Mouse (Mus musculus) E14TG2a.4 (cell line): ENCODE measurements around the gene Il9r.
A peak's percentile ranks its signal among the peaks of the same experiment; 100 is the strongest.

ENCODE experiments used
- H3K27me3 ChIP-seq: 2 replicates; pipeline ENCODE4 v1.6.1; 2014; ENCODE audit warnings: low read length, control low read depth; ENCODE audit not compliant: insufficient read depth
- H3K36me3 ChIP-seq: 2 replicates; pipeline ENCODE4 v1.6.1; 2014; ENCODE audit warnings: low read length, control low read depth; ENCODE audit not compliant: insufficient read depth
- H3K4me1 ChIP-seq: replicated peaks from 2 replicates; pipeline ENCODE4 v1.6.1; 2014; ENCODE audit warnings: low read depth, low read length, control low read depth
- H3K4me3 ChIP-seq: replicated peaks from 2 replicates; pipeline ENCODE4 v1.5.1; 2014; ENCODE audit warnings: mild to moderate bottlenecking, low read length
- H3K9me3 ChIP-seq: 2 replicates; pipeline ENCODE4 v1.6.1; 2014; ENCODE audit warnings: low read length, control low read depth
- CTCF ChIP-seq: conservative IDR thresholded peaks from 2 replicates; pipeline ENCODE4 v1.5.1; 2014; ENCODE audit warnings: low read length
- NANOG ChIP-seq: IDR thresholded peaks from 2 replicates; pipeline ENCODE4 v1.6.1; 2014; ENCODE audit warnings: borderline replicate concordance, low read length, mixed read lengths
- POU5F1 ChIP-seq: IDR thresholded peaks from 2 replicates; pipeline ENCODE4 v1.6.1; 2014; ENCODE audit warnings: low read length, borderline replicate concordance

The Il9r gene

GRCm38 (mm10) chr11:32197766-32198165 lies 2.3 kb downstream of the Il9r start:
- Histone ChIP-seq H3K36me3 (no peaks in the 10 kb centered on the region), H3K9me3 (no peaks in the 10 kb centered on the region), H3K4me3 (no peak overlapping the region), H3K27me3 (peaks cover 33% of the 10 kb centered on the region), H3K4me1 (peaks cover 32% of the 10 kb centered on the region)
- TF ChIP-seq CTCF = no peak
- no peak for TF ChIP-seq NANOG
- TF ChIP-seq POU5F1 = no peak

- H3K4me3 ChIP-seq = no peak overlapping the region
- no peaks in the 10 kb centered on the region for H3K36me3 ChIP-seq
- H3K4me1 ChIP-seq = peaks cover 32% of the 10 kb centered on the region
- TF ChIP-seq CTCF (no peak), NANOG (no peak), POU5F1 (no peak)
- H3K9me3 ChIP-seq = no peaks in the 10 kb centered on the region
- peaks cover 28% of the 10 kb centered on the region for H3K27me3 ChIP-seq
These were observed 3.4 kb downstream of the Il9r start for GRCm38 (mm10) chr11:32196727-32197126.

DNA sequence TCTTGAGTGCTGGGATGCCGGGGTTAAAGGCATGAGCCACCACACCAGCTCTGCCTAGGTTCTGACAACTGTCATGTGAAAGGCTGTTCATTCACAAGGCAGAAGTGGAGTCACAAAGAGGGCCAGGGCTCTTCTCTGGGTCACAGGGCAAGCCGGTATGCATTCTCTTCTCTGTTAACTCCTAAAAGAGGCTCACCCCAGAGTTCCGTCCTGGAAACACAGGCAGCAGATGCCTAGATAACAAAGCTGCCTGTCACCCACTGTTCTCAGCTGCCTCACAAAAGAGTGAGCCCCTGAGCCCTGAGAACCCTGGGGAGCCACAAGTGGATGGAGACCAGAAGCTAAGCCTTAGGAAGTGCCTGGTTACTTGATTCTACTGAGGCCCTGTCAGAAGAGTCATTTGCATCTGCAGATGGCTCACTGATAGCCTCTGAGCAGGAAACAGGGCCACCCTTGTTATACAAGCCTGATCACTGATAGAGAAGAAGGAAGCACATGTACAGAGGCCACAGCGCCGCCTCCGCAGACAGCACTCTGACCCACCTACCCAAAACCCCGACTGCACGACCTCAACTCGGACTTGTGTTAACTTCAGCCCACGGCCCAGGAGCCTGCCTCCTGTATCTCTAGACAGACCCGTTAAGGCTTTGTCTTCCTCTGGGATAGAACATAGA lies 4.1 kb downstream of the Il9r start:
- Histone ChIP-seq H3K4me3 (no peak overlapping the region), H3K36me3 (no peaks in the 10 kb centered on the region), H3K27me3 (peaks cover 33% of the 10 kb centered on the region), H3K9me3 (no peaks in the 10 kb centered on the region), H3K4me1 (peaks cover 35% of the 10 kb centered on the region)
- TF ChIP-seq CTCF (no peak), POU5F1 (no peak), NANOG (no peak)

DNA sequence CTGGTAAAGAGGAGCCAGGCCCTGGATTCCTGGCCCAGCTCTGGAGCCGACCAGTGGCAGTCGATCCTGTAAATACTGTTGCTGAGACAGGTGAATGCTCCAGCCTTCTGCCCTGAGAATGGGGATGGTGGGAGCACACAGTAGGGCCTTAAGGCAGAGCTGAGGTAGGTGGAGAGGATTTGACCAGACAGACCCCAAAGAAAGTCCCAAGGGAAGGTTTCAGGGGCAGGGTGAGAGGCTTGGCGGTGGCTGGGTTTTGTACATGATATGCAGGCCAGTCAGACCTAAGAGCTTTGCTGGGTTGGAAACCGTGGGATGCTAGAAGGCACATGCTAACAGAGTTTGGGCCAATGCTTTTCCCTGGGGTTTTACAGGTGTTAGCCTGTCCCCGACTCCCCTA lies 5.5 kb downstream of the Il9r start:
- Histone ChIP-seq H3K27me3 (peaks cover 41% of the 10 kb centered on the region), H3K4me3 (no peak overlapping the region), H3K4me1 (peaks cover 49% of the 10 kb centered on the region), H3K9me3 (no peaks in the 10 kb centered on the region), H3K36me3 (no peaks in the 10 kb centered on the region)
- TF ChIP-seq CTCF (no peak), POU5F1 (no peak), NANOG (no peak)

GRCm38 (mm10) chr11:32194086-32194485 lies 6.0 kb downstream of the Il9r start:
- Histone ChIP-seq H3K4me3 (no peak overlapping the region), H3K4me1 (peaks cover 48% of the 10 kb centered on the region), H3K27me3 (peaks cover 41% of the 10 kb centered on the region), H3K9me3 (no peaks in the 10 kb centered on the region), H3K36me3 (no peaks in the 10 kb centered on the region)
- TF ChIP-seq POU5F1 (no peak), CTCF (no peak), NANOG (no peak)

DNA sequence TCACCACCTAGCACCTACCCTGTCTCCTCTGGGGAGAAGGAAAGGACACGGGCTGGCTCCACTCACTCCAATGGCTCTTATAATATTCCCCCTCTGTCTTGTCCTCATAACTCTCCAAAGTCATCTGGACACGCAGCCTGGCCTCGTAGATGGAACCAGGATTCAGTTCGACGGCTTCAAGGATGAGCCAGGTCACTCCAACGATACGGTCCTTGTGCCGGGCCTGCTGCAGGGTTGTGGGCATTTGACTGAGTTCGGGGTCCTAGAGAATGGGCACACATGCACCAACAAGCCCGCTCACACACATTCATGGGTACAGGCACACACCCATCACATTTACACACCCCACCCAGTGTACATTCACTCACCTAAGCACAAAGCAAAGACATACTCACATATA lies 6.9 kb downstream of the Il9r start:
- H3K4me3 ChIP-seq = no peak overlapping the region
- peaks cover 42% of the 10 kb centered on the region for H3K4me1 ChIP-seq
- H3K9me3 ChIP-seq = no peaks in the 10 kb centered on the region
- peaks cover 39% of the 10 kb centered on the region for H3K27me3 ChIP-seq
- no peaks in the 10 kb centered on the region for H3K36me3 ChIP-seq
- no peak for TF ChIP-seq POU5F1
- no peak for TF ChIP-seq CTCF
- no peak for TF ChIP-seq NANOG

GRCm38 (mm10) chr11:32190603-32191110 lies 9.4 kb downstream of the Il9r start:
- no peaks in the 10 kb centered on the region for H3K36me3 ChIP-seq
- peak overlapping the region; percentile 51 for H3K4me3 ChIP-seq
- TF ChIP-seq CTCF = no peak
- TF ChIP-seq POU5F1 = no peak
- no peak for TF ChIP-seq NANOG

GRCm38 (mm10) chr11:32190119-32190518 lies 10.0 kb downstream of the Il9r start:
- peak overlapping the region; percentile 51 for H3K4me3 ChIP-seq
- TF ChIP-seq NANOG = no peak
- TF ChIP-seq POU5F1 = no peak
- no peak for TF ChIP-seq CTCF
- H3K36me3 ChIP-seq = no peaks in the 10 kb centered on the region
- peaks cover 37% of the 10 kb centered on the region for H3K4me1 ChIP-seq
- peaks cover 27% of the 10 kb centered on the region for H3K27me3 ChIP-seq
- no peaks in the 10 kb centered on the region for H3K9me3 ChIP-seq

More at GRCm38 (mm10) chr11:32190603-32191110, 9.4 kb downstream of the Il9r start:
- H3K4me1 ChIP-seq = peaks cover 38% of the 10 kb centered on the region
- H3K27me3 ChIP-seq = peaks cover 27% of the 10 kb centered on the region
- no peaks in the 10 kb centered on the region for H3K9me3 ChIP-seq
